Mouse (Mus musculus): Measurements from ENCODE around the gene Cops3. TPM values are rescaled to one million over a fixed set of nuclear protein-coding genes. Genes with fewer than 3 reads are reported as not detected.

The Cops3 gene
- total and polyA plus RNA-seq, 3 experiments: 180 to 198 TPM; not detected in 1

DNA sequence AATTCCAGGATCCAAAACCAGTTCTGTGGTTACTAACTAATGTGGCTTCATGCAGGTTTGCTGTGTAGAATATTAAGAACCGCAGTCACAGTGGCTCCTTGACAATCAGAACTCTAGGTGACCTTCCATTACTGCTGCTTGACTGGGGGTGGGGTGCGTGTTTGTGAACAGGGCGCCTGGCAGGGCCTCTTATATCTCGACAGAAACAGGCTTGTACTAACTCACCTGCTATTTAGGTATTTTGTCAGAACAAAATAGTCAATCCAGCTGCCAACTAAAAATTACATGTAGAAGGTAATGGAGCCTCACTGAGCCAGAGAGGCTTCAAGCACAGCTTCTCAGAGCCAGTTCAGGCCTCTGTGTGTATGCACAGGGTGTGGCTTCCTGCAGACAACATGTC is 59.4 kb downstream of the Cops3 start:
- Histone ChIP-seq H3K4me3 (ENCODE audit: control insufficient read depth in 1 of 2, insufficient read depth in 1 of 2, low read depth in 2 of 2, low read length in 2 of 2) (no peak overlapping the region), H3K36me3 (ENCODE audit: control insufficient read depth in 1 of 2, insufficient read depth in 2 of 2, low read length in 2 of 2) (peaks cover 0 to 1% of the 10 kb centered on the region in 2 experiments; a peak in 2 of 4 replicates), H3K9me3 (replicated peaks; ENCODE audit: insufficient read depth, low read length) (no peaks in the 10 kb centered on the region), H3K4me1 (ENCODE audit: control insufficient read depth in 1 of 2, insufficient read depth in 2 of 2, low read length in 2 of 2) (peaks cover 0 to 1% of the 10 kb centered on the region in 2 experiments; a peak in 2 of 4 replicates), H3K27me3 (ENCODE audit: control insufficient read depth in 1 of 2, insufficient read depth in 2 of 2, low read length in 2 of 2) (no peaks in the 10 kb centered on the region), H3K79me2 (ENCODE audit: control insufficient read depth, insufficient read depth, low read length, poor library complexity) (no peaks in the 10 kb centered on the region), H3K27ac (ENCODE audit: control insufficient read depth, low read depth, low read length) (no peak overlapping the region), H3K9ac (ENCODE audit: control insufficient read depth, low read depth, low read length, poor library complexity, severe bottlenecking) (no peak overlapping the region)
- TF ChIP-seq KAT2A (conservative IDR thresholded peaks at IDR 0.05; ENCODE audit: low read depth, low read length) (no peak), MYB (IDR thresholded peaks at IDR 0.05; ENCODE audit: low read depth, low read length) (no peak), MAX (IDR thresholded peaks at IDR 0.05; ENCODE audit: low read length) (no peak), TCF12 (IDR thresholded peaks at IDR 0.05; ENCODE audit: low read depth, low read length) (no peak), TBP (IDR thresholded peaks at IDR 0.05; ENCODE audit: low read depth, low read length) (no peak), GATA1 (IDR thresholded peaks at IDR 0.05; ENCODE audit: low read depth, low read length) (no peak), USF1 (IDR thresholded peaks at IDR 0.05; ENCODE audit: low read depth, low read length) (no peak), USF2 (IDR thresholded peaks at IDR 0.05; ENCODE audit: borderline replicate concordance in 1 of 2, insufficient read depth in 1 of 2, low read depth in 1 of 2, low read length in 2 of 2) (no peak), MYC (IDR thresholded peaks at IDR 0.05; ENCODE audit: low read depth, low read length) (no peak), GABPA (IDR thresholded peaks at IDR 0.05; ENCODE audit: low read depth, low read length) (no peak), JUND (IDR thresholded peaks at IDR 0.05; ENCODE audit: low read depth, low read length) (no peak), RAD21 (IDR thresholded peaks at IDR 0.05; ENCODE audit: low read depth, low read length) (no peak), MAZ (IDR thresholded peaks at IDR 0.05; ENCODE audit: low read depth, low read length) (no peak), POLR2AphosphoS5 (IDR thresholded peaks at IDR 0.05; ENCODE audit: borderline replicate concordance, low read depth, low read length) (no peak), RCOR1 (IDR thresholded peaks at IDR 0.05; ENCODE audit: low read depth, low read length) (no peak), SIN3A (IDR thresholded peaks at IDR 0.05; ENCODE audit: low read length) (no peak), SMC3 (IDR thresholded peaks at IDR 0.05; ENCODE audit: low read depth, low read length) (no peak)
- no peak for DNase-seq (ENCODE audit: low read depth, low spot score)

DNA sequence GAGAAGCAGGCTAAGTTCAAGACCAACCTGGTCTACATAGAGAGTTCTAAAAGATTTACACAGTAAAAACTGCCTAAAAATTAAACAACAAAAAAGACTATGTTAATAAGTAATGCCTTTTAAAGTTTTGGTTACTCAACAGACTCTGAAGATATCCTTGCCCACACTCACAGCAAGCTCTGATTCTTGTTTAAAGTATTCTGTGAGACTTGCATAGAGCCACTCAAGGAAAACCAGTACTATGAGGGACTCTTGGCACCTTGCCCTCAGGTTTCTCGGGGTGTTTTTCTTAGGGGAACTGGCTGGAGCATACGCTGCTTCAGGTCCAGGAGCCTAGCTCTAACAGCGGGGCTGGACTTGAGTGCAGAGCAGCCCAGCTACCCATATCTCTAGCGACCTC is 60.2 kb downstream of the Cops3 start:
- TF ChIP-seq CHD2 (IDR thresholded peaks at IDR 0.05; ENCODE audit: low read length) (no peak), GABPA (IDR thresholded peaks at IDR 0.05; ENCODE audit: low read depth, low read length) (no peak), ETS1 (IDR thresholded peaks at IDR 0.05; ENCODE audit: low read depth, low read length) (no peak), ZKSCAN1 (IDR thresholded peaks at IDR 0.05; ENCODE audit: low read depth, low read length) (no peak), ZMIZ1 (IDR thresholded peaks at IDR 0.05; ENCODE audit: low read depth, low read length) (no peak), MEF2A (IDR thresholded peaks at IDR 0.05; ENCODE audit: extremely low read depth, insufficient replicate concordance, low read depth, low read length, poor library complexity, severe bottlenecking) (no peak), USF2 (IDR thresholded peaks at IDR 0.05; ENCODE audit: borderline replicate concordance in 1 of 2, insufficient read depth in 1 of 2, low read depth in 1 of 2, low read length in 2 of 2) (no peak), SMC3 (IDR thresholded peaks at IDR 0.05; ENCODE audit: low read depth, low read length) (no peak), ZC3H11A (IDR thresholded peaks at IDR 0.05; ENCODE audit: low read depth, low read length) (no peak), EP300 (IDR thresholded peaks at IDR 0.05; ENCODE audit: low read depth in 1 of 2, low read length in 2 of 2) (no peak), POLR2AphosphoS5 (IDR thresholded peaks at IDR 0.05; ENCODE audit: borderline replicate concordance, low read depth, low read length) (no peak), NELFE (IDR thresholded peaks at IDR 0.05; ENCODE audit: low read depth, low read length) (no peak)
- DNase-seq (ENCODE audit: low read depth, low spot score): no peak

More for the DNA sequence above, 60.2 kb downstream of the Cops3 start:
- peaks cover under 1 to 7% of the 10 kb centered on the region in 2 experiments; a peak in 3 of 4 replicates for H3K4me1 ChIP-seq (ENCODE audit: control insufficient read depth in 1 of 2, insufficient read depth in 2 of 2, low read length in 2 of 2)
- H3K79me2 ChIP-seq (ENCODE audit: control insufficient read depth, insufficient read depth, low read length, poor library complexity): no peaks in the 10 kb centered on the region
- H3K9me3 ChIP-seq (replicated peaks; ENCODE audit: insufficient read depth, low read length): no peaks in the 10 kb centered on the region
- no peak overlapping the region for H3K27ac ChIP-seq (ENCODE audit: control insufficient read depth, low read depth, low read length)
- H3K36me3 ChIP-seq (ENCODE audit: control insufficient read depth in 1 of 2, insufficient read depth in 2 of 2, low read length in 2 of 2): peaks cover 0 to 8% of the 10 kb centered on the region in 2 experiments; a peak in 2 of 4 replicates
- no peak overlapping the region for H3K9ac ChIP-seq (ENCODE audit: control insufficient read depth, low read depth, low read length, poor library complexity, severe bottlenecking)
- H3K4me3 ChIP-seq (ENCODE audit: control insufficient read depth in 1 of 2, insufficient read depth in 1 of 2, low read depth in 2 of 2, low read length in 2 of 2): no peak overlapping the region
- H3K27me3 ChIP-seq (ENCODE audit: control insufficient read depth in 1 of 2, insufficient read depth in 2 of 2, low read length in 2 of 2): no peaks in the 10 kb centered on the region

Data from MEL (cell line).